Mouse (Mus musculus): Measurements from ENCODE around the gene Rnf214. TPM values are rescaled to one million over a fixed set of nuclear protein-coding genes. Genes with fewer than 3 reads are reported as not detected.

The Rnf214 gene
- polyA plus RNA-seq, 1 experiment from 2014 or later = 36.0 TPM

DNA sequence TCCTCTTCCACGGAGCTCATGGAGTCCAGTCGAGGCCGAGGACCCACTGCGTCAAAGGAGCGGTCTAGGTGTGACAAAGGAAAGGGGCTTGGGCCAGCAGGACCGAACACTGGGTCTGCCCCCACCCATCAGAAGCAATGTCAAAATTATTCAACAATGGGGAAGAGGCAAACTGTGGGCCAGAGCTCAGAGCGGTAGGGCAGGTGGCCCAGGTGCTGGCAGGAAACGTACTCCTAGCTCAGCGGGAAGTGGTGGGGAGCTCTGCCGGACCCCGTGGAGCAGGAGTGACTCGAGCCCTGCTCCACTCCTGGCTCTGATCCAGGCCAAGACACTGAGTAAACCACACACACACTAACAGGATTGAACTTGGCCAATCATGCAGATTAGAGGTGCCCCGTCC lies 39.0 kb upstream of the Rnf214 start:
- Histone ChIP-seq H3K9ac (ENCODE audit: low read depth, low read length) (no peak overlapping the region), H3K9me3 (ENCODE audit: control insufficient read depth, low read length) (no peaks in the 10 kb centered on the region), H3K36me3 (ENCODE audit: control insufficient read depth, insufficient read depth, low read length) (peaks cover 38% of the 10 kb centered on the region), H3K4me1 (ENCODE audit: control insufficient read depth, insufficient read depth, low read length) (0 out of 2 replicates have a peak, but pooled peaks cover 2% of the 10 kb centered on the region), H3K27ac (ENCODE audit: low read length) (no peak overlapping the region), H3K27me3 (replicated peaks; ENCODE audit: control insufficient read depth, insufficient read depth, low read length) (no peaks in the 10 kb centered on the region), H3K4me3 (ENCODE audit: low read length) (no peak overlapping the region), H3K4me2 (ENCODE audit: low read depth, low read length) (no peak overlapping the region)
- 84% methylated on average over 13 of the region's 13 CpGs for WGBS
- ATAC-seq = no peak

DNA sequence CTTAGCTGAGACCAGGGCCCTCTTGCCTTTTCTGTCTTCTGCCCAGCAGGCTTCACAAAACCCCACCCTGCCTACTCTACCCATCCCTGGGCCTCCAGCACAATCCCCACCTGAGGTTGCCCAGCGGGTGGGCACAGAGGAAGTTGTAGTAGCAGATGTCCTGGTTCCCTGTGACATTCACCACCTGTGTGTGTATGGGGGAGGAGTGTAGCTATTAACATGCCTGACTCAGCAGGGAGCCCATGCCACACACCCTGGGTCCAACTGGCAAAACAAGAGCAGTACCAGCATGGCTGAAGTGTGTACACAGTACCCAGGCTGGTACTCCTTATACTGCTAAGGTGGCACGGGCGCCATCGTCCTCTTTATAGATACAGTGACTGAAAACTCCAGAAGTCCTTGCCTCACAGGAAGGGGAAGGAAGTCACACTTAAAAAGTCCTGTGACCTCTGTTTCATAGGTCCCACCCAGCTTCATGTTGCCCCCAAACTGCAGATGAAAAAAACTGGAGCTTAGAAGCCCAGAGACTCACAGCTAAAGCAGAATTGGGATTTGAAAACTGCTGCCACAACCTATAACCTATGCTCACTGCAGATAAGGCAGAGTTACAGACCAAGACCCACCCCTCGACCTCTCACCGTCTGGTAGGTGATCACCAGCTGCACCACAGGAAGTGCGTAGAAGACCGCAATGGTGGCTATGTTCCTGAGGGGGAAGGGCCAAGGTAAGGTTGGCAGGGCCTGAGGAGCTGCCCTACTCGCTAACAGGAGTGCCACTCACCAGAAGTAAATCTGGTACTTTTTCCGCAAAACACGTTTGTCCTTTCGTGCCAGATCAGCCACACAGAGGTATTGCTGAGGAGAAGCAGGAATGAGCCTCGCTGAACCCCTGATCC lies 38.0 kb upstream of the Rnf214 start:
- WGBS = 79% methylated on average over 13 of the region's 13 CpGs
- Histone ChIP-seq H3K9me3 (ENCODE audit: control insufficient read depth, low read length) (no peaks in the 10 kb centered on the region), H3K4me3 (ENCODE audit: low read length) (no peak overlapping the region), H3K4me2 (ENCODE audit: low read depth, low read length) (no peak overlapping the region), H3K27me3 (replicated peaks; ENCODE audit: control insufficient read depth, insufficient read depth, low read length) (no peaks in the 10 kb centered on the region), H3K4me1 (ENCODE audit: control insufficient read depth, insufficient read depth, low read length) (0 out of 2 replicates have a peak, but pooled peaks cover 2% of the 10 kb centered on the region), H3K9ac (ENCODE audit: low read depth, low read length) (no peak overlapping the region), H3K27ac (ENCODE audit: low read length) (no peak overlapping the region), H3K36me3 (ENCODE audit: control insufficient read depth, insufficient read depth, low read length) (peaks cover 40% of the 10 kb centered on the region)
- ATAC-seq = no peak

DNA sequence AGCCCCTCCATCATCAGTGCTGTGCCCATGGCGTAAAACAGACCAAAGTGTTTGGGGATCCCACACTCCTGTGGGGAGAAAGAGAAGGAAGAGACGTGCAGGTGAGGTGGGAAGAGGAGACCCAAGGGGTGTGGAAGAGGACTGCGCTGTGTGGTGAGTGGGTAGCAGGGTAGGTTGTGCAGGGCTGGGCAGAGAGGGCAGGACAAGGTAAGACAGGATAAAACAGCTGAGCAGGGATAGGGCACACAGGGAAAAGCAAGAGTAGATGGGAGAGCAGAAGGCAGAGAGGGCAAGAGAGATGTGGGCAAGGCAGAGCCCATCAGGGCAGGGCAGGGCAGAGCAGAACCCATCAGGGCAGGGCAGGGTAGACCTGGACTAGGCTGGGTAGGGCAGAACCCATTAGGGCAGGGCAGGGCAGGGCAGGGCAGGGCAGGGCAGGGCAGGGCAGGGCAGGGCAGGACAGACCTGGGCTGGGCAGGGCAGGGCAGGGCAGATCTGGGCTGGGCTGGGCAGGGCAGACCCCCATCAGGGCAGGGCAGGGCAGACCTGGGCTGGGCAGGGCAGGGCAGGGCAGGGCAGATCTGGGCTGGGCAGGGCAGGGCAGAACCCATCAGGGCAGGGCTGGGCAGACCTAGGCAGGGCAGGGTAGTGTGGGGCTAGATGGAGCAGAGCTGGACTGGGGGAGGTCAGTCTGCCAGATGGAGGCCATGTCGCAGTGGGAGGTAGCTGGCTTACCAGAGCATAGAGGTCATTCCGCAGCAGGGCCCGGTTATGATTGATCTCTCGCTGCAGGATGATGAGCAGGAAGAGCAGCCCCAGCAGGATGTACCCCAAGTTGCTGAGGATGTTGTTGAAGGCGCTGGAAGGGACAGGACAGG lies 37.2 kb upstream of the Rnf214 start:
- Histone ChIP-seq H3K4me1 (ENCODE audit: control insufficient read depth, insufficient read depth, low read length) (0 out of 2 replicates have a peak, but pooled peaks cover 2% of the 10 kb centered on the region), H3K4me3 (ENCODE audit: low read length) (no peak overlapping the region), H3K9me3 (ENCODE audit: control insufficient read depth, low read length) (no peaks in the 10 kb centered on the region), H3K36me3 (ENCODE audit: control insufficient read depth, insufficient read depth, low read length) (peaks cover 44% of the 10 kb centered on the region), H3K27me3 (replicated peaks; ENCODE audit: control insufficient read depth, insufficient read depth, low read length) (no peaks in the 10 kb centered on the region), H3K4me2 (ENCODE audit: low read depth, low read length) (no peak overlapping the region), H3K9ac (ENCODE audit: low read depth, low read length) (no peak overlapping the region), H3K27ac (ENCODE audit: low read length) (no peak overlapping the region)
- 89% methylated on average over 8 of the region's 8 CpGs for WGBS
- ATAC-seq = peak; percentile 53

DNA sequence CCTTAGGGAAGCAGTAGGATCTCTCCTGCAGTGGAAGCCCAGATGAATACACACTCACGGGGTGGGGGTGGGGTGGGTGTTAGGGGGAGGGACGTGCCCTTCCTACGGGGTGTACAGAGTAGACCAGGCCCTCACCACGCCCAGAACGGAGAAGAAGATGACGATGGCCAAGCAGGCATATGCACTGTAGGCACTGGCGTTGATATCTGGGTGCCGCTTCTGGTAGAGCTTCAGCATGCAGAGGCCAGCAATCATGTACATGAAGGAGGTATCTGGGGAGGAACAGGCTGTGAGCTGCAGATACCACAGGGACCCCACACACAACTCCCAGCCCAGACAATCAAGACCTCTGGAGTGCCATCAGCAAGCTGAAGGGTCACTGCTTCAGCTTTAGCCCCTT lies 36.2 kb upstream of the Rnf214 start:
- H3K4me2 ChIP-seq (ENCODE audit: low read depth, low read length) = no peak overlapping the region
- H3K4me3 ChIP-seq (ENCODE audit: low read length) = no peak overlapping the region
- H3K36me3 ChIP-seq (ENCODE audit: control insufficient read depth, insufficient read depth, low read length) = peaks cover 52% of the 10 kb centered on the region
- no peaks in the 10 kb centered on the region for H3K9me3 ChIP-seq (ENCODE audit: control insufficient read depth, low read length)
- no peak overlapping the region for H3K9ac ChIP-seq (ENCODE audit: low read depth, low read length)
- 0 out of 2 replicates have a peak, but pooled peaks cover 2% of the 10 kb centered on the region for H3K4me1 ChIP-seq (ENCODE audit: control insufficient read depth, insufficient read depth, low read length)
- no peaks in the 10 kb centered on the region for H3K27me3 ChIP-seq (replicated peaks; ENCODE audit: control insufficient read depth, insufficient read depth, low read length)
- 93% methylated on average over 8 of the region's 8 CpGs for WGBS
- no peak for ATAC-seq
- no peak overlapping the region for H3K27ac ChIP-seq (ENCODE audit: low read length)

DNA sequence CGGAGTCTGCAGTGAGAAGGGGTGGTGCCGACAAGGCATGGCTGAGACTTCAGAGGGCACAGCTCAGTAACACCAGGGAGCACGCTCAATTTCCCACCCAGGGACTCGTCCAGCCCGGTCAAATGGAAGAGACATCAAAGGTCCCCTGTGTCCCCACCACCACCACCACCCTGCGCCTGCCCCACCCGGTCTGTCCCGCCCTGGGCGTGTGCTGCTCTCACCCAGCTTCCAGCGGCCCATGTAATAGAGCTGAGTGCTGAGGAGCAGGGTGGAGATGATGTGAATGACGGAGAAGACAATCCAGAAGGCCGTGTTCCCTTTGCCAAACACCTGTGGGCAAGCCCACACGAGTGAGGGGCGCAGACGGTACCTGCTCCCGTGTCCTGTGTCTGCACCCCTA lies 35.8 kb upstream of the Rnf214 start:
- no peak overlapping the region for H3K4me2 ChIP-seq (ENCODE audit: low read depth, low read length)
- no peak overlapping the region for H3K4me3 ChIP-seq (ENCODE audit: low read length)
- no peak for ATAC-seq
- H3K36me3 ChIP-seq (ENCODE audit: control insufficient read depth, insufficient read depth, low read length) = peaks cover 52% of the 10 kb centered on the region
- H3K9me3 ChIP-seq (ENCODE audit: control insufficient read depth, low read length) = no peaks in the 10 kb centered on the region
- 85% methylated on average over 16 of the region's 16 CpGs for WGBS
- H3K27me3 ChIP-seq (replicated peaks; ENCODE audit: control insufficient read depth, insufficient read depth, low read length) = no peaks in the 10 kb centered on the region
- H3K27ac ChIP-seq (ENCODE audit: low read length) = no peak overlapping the region
- 0 out of 2 replicates have a peak, but pooled peaks cover 2% of the 10 kb centered on the region for H3K4me1 ChIP-seq (ENCODE audit: control insufficient read depth, insufficient read depth, low read length)
- H3K9ac ChIP-seq (ENCODE audit: low read depth, low read length) = no peak overlapping the region

DNA sequence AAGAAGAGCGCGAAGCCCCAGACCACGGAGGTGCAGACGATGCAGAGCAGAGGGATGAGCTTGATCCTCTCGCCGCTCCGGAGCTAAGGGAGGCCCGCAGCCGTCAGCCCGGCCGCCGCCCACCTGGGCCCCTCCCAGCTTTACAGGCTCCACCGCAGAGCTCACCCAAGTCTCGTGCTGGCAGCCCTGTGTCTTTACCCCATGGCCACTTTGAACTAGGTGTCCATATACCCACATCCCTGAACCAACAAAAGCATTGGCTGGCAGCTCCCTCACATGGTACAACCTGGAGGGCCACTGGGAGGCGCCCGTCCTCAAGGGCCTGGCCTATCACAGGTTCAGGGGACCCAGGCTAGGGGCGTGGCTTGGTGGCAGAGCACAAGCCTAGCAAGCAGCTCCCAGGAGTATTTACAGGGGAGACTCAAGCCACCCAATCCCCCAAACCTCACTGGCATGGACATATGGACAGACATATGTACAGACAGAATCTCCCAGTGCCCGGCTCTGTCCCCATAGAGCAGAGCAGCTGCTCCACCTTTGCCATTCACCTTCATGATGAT lies 34.7 kb upstream of the Rnf214 start:
- Histone ChIP-seq H3K4me1 (ENCODE audit: control insufficient read depth, insufficient read depth, low read length) (0 out of 2 replicates have a peak, but pooled peaks cover 7% of the 10 kb centered on the region), H3K36me3 (ENCODE audit: control insufficient read depth, insufficient read depth, low read length) (peaks cover 51% of the 10 kb centered on the region), H3K27ac (ENCODE audit: low read length) (no peak overlapping the region), H3K4me2 (ENCODE audit: low read depth, low read length) (no peak overlapping the region), H3K27me3 (replicated peaks; ENCODE audit: control insufficient read depth, insufficient read depth, low read length) (no peaks in the 10 kb centered on the region), H3K9ac (ENCODE audit: low read depth, low read length) (no peak overlapping the region), H3K4me3 (ENCODE audit: low read length) (no peak overlapping the region), H3K9me3 (ENCODE audit: control insufficient read depth, low read length) (no peaks in the 10 kb centered on the region)
- 63% methylated on average over 18 of the region's 18 CpGs for WGBS
- peak; percentile 39; the same call in 1 of the 2 replicates for ATAC-seq

DNA sequence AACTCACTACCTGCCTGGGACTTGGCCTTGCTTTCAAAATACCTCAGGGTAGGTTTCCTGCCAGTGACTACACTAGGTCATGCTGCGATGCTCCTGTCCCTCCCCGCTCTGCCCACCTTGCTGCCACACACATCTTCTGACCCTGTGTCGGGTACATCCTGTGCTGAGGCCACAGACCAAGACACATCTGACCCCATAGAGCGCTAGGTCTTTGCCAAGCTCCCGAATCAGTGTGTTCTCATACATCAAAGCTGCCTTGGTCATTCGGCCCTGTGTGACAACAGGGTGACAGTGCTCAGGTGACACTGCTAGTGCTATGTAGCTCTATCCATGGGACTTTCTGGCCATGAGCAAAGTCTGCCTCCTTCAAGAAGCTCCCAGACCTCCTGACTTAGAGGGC lies 33.1 kb upstream of the Rnf214 start:
- 91% methylated on average over 6 of the region's 6 CpGs for WGBS
- ATAC-seq = no peak
- H3K27me3 ChIP-seq (replicated peaks; ENCODE audit: control insufficient read depth, insufficient read depth, low read length) = no peaks in the 10 kb centered on the region
- H3K9me3 ChIP-seq (ENCODE audit: control insufficient read depth, low read length) = no peaks in the 10 kb centered on the region
- 0 out of 2 replicates have a peak, but pooled peaks cover 9% of the 10 kb centered on the region for H3K4me1 ChIP-seq (ENCODE audit: control insufficient read depth, insufficient read depth, low read length)
- H3K27ac ChIP-seq (ENCODE audit: low read length) = no peak overlapping the region
- H3K36me3 ChIP-seq (ENCODE audit: control insufficient read depth, insufficient read depth, low read length) = peaks cover 37% of the 10 kb centered on the region
- no peak overlapping the region for H3K4me3 ChIP-seq (ENCODE audit: low read length)
- no peak overlapping the region for H3K9ac ChIP-seq (ENCODE audit: low read depth, low read length)
- H3K4me2 ChIP-seq (ENCODE audit: low read depth, low read length) = no peak overlapping the region

DNA sequence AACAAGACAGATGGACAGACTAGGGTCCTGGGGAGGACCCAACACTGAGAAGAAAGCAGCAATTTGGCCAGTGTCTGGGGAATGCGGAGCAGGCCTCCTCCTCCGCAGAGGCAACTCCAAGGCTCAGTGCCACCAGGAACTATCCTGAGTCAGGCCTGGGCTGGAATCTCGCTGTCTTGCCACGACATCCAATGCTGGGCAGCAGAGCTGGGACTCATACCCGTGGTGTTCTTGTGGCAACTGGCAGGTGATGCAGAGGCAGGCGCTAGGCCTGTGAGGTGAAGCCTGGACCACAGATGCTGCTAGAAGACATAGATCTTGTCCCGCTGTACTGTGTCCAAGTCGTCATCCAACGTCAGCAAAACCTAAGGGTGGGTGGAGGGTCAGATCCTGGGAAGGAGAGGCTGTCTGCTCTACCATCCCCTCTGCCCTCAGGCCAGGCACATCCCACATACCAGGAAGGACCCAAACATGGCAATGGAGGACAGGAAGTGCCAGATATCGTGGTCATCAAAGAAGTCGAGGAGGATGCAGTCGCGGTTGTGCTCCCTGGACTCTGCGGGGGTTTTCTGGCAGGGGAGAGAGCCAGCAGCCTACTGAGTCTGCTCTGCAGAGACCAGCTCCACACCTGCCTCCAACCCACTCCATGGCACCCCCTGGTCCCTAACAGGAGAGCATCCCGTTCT lies 32.4 kb upstream of the Rnf214 start:
- H3K9ac ChIP-seq (ENCODE audit: low read depth, low read length) = no peak overlapping the region
- no peak overlapping the region for H3K27ac ChIP-seq (ENCODE audit: low read length)
- H3K27me3 ChIP-seq (replicated peaks; ENCODE audit: control insufficient read depth, insufficient read depth, low read length) = no peaks in the 10 kb centered on the region
- H3K4me3 ChIP-seq (ENCODE audit: low read length) = no peak overlapping the region
- 83% methylated on average over 15 of the region's 15 CpGs for WGBS
- H3K9me3 ChIP-seq (ENCODE audit: control insufficient read depth, low read length) = no peaks in the 10 kb centered on the region
- no peak for ATAC-seq
- H3K36me3 ChIP-seq (ENCODE audit: control insufficient read depth, insufficient read depth, low read length) = peaks cover 33% of the 10 kb centered on the region
- no peak overlapping the region for H3K4me2 ChIP-seq (ENCODE audit: low read depth, low read length)
- H3K4me1 ChIP-seq (ENCODE audit: control insufficient read depth, insufficient read depth, low read length) = 0 out of 2 replicates have a peak, but pooled peaks cover 9% of the 10 kb centered on the region
